Mouse (Mus musculus) B cell, adult 2 months (primary cell): ENCODE measurements around the gene Adamts7.

Experiments
- DNase-seq, 2 experiments: peaks; one replicate each; pipeline ENCODE4 v3.0.0; 2022

Gene Adamts7

GRCm38 (mm10) chr9:90198531-90199449 lies 35.9 kb downstream of the Adamts7 start:
- DNase-seq: no peak

- DNase-seq: no peak
These were observed 36.7 kb downstream of the Adamts7 start for GRCm38 (mm10) chr9:90199611-90200010.

GRCm38 (mm10) chr9:90200501-90200900 lies 37.6 kb downstream of the Adamts7 start:
- no peak for DNase-seq

- no peak for DNase-seq
These were observed 38.2 kb downstream of the Adamts7 start for GRCm38 (mm10) chr9:90201096-90201495.

- DNase-seq: no peak
These were observed 38.7 kb downstream of the Adamts7 start for GRCm38 (mm10) chr9:90201541-90201940.

GRCm38 (mm10) chr9:90203233-90203632 lies 40.4 kb downstream of the Adamts7 start:
- no peak for DNase-seq

- no peak for DNase-seq
These were observed 41.6 kb downstream of the Adamts7 start for GRCm38 (mm10) chr9:90204396-90204915.

- peak; percentile 85 to 87 for DNase-seq
These were observed 43.6 kb downstream of the Adamts7 start for GRCm38 (mm10) chr9:90206500-90206899.

GRCm38 (mm10) chr9:90207808-90208207 lies 44.9 kb downstream of the Adamts7 start:
- DNase-seq: no peak

- DNase-seq: no peak
These were observed 45.8 kb downstream of the Adamts7 start for GRCm38 (mm10) chr9:90208655-90209054.

GRCm38 (mm10) chr9:90213127-90213526 lies 50.3 kb downstream of the Adamts7 start:
- no peak for DNase-seq

- no peak for DNase-seq
These were observed 53.6 kb downstream of the Adamts7 start for GRCm38 (mm10) chr9:90216259-90217001.

- no peak for DNase-seq
These were observed 54.6 kb downstream of the Adamts7 start for GRCm38 (mm10) chr9:90217501-90217900.

- DNase-seq: no peak
These were observed 59.4 kb downstream of the Adamts7 start for GRCm38 (mm10) chr9:90222275-90222674.

- no peak for DNase-seq
These were observed 63.3 kb downstream of the Adamts7 start for GRCm38 (mm10) chr9:90226081-90226741.

- DNase-seq: no peak
These were observed 63.9 kb downstream of the Adamts7 start for GRCm38 (mm10) chr9:90226742-90227096.

GRCm38 (mm10) chr9:90227171-90227570 lies 64.3 kb downstream of the Adamts7 start:
- DNase-seq: no peak

- DNase-seq: no peak
These were observed 70.2 kb downstream of the Adamts7 start for GRCm38 (mm10) chr9:90232781-90233690.

- no peak for DNase-seq
These were observed 71.1 kb downstream of the Adamts7 start for GRCm38 (mm10) chr9:90233906-90234419.

- no peak for DNase-seq
These were observed 71.9 kb downstream of the Adamts7 start for GRCm38 (mm10) chr9:90234786-90235185.

GRCm38 (mm10) chr9:90235258-90235882 lies 72.5 kb downstream of the Adamts7 start:
- no peak for DNase-seq
